Mouse (Mus musculus) MN1 (cell line): ENCODE measurements at regions not wholly inside any gene's neighbourhood (a gene's known extent, or its start where the extent isn't known, plus 50 kb on each side); places are given as distances from the start of the nearest gene placed in this dataset.

Experiments used
- DNase-seq: peaks from one replicate; pipeline ENCODE4 v3.0.0-alpha.2; 2016; ENCODE audit warnings: low spot score

DNA sequence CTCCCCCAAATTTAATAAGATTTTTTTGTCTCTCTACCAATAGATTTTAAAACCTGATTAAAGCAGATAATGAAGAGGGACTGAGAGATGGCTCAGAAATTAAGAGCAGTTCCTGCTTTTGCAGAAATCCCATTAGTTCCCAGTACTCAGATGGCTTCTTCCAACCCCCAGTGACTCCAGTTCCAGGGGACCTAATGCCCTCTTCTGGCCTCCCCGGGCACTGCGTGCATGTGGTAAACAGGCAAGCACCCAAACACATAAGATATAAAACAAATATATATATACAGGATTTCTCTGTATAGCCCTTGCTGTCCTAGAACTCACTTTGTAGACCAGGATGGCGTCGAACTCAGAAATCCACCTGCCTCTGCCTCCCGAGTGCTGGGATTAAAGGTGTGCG lies 163.9 kb upstream of the Dkk2 start:
- no peak for DNase-seq

DNA sequence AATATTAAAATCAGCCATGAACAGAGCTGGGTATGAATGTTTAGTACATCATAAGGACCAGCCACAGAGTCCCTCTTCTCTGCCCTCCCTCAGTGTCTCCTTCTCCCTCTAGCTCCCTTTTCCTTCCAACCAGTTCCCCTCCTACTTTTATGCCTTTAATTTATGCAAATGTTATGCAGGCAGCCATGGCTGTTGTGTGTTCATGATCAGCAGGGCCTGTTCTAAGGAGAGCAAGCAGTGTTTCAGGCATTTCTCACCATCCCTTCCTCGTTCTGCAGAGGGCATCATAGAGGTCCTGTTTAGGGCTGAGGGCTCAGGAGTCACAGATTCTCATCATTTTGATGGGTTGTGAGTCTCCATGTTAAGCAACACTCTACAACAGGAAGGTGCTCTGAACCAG lies 162.4 kb upstream of the Dkk2 start:
- DNase-seq, result no peak

- no peak for DNase-seq
Measured at GRCm38 (mm10) chr3:131940896-131941295, 144.2 kb upstream of the Dkk2 start.

DNA sequence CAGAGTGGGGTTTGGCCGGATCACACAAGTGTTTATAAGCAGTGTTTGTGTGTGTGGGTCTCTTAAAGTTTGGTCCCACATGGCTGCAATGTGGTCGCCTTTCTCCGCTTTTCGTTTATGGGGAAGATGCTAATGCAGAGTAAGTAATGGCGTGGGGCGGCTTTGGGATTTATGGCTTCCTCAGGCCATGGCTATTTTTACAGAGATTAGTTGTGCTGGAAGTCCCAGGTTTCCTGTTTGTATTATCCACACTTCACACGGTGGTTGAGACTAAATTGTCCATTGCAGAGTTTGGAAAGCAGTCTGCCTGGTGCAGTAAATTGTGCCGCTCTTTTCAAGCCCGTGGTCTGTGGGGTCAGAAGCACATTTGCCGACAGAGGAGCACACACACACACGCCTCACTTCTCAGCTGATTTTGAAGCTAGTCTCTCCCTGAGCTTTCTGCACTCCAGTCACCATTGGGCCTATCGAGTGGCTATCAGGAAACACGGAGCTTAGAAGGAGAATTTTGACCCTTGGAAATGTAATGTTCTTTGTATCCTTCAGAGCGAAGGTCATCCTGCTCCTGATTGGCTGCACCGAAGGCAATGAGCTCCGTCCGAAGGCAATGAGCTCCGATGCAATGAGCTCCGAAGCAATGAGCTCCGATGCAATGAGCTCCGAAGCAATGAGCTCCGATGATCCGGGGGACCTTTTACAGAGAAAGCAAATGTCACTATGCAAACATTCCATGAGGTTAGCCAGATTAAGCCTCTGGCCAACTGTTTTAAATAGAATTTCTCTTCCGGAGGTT lies 142.9 kb upstream of the Dkk2 start:
- no peak for DNase-seq

GRCm38 (mm10) chr3:131943436-131943835 lies 141.7 kb upstream of the Dkk2 start:
- no peak for DNase-seq

- DNase-seq, result no peak
Measured at GRCm38 (mm10) chr3:131955771-131956170, 129.3 kb upstream of the Dkk2 start.

DNA sequence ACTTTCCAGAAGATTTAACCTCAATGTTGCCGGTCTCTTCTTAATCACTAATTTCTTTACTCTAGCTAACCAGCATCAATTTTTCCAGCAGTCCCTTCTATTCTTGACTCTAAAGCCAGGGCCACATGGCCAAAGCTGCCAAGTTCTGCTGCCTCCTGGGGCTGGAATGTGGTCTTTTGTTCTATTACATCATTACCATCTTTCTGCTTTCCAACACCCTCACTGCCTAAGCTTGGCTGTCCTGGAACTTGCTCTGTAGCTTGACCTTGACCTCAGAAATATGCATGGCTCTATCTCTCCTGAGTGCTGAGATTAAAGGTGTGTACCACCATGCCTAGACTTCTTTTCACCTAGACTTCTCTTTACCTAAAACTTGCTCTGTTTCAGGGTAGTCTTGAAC lies 124.5 kb upstream of the Dkk2 start:
- no peak for DNase-seq

- no peak for DNase-seq
Measured at GRCm38 (mm10) chr3:131961571-131961970, 123.5 kb upstream of the Dkk2 start.

GRCm38 (mm10) chr3:131962870-131963269 lies 122.2 kb upstream of the Dkk2 start:
- no peak for DNase-seq

DNA sequence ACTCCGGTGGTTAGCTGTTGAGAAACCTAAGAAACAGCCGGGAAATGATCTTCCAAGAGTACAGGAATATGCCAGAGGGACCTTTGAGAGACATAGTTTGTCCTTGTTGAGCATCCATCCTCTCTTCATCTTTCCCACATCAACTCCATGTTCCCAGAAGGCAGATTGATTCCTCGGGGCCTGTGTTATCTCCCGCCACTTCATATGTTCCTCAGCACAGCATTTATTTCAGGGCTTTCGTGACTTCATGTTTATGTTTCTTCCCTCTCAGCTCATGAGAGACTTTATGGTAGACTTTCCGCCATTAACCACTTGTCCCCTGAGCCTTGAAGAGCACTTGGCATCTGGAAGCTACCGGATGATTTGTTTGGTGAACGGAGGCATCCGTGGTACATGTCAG lies 120.1 kb upstream of the Dkk2 start:
- no peak for DNase-seq

- DNase-seq, result no peak
Measured at GRCm38 (mm10) chr3:131965456-131966160, 119.5 kb upstream of the Dkk2 start.

DNA sequence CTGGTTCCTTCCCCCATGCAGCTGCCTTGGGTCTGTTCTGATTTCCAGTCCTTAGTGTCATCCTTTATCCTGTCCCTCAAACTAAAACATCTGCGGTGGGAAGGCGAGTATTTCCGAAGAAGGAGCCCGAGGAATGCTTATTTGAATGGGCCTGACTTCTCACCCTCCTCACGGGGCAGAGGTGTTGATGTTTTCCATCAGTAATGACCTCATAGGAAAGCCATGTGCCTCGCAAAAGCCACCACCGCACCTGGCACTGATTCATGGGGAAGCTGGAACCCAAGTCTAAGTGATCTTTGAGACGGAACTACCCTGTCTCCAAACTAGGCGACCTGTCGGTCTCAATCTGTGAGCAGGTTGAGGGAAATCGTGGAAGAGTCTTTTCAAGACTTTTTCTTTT lies 117.8 kb upstream of the Dkk2 start:
- no peak for DNase-seq

- DNase-seq, result no peak
Measured at GRCm38 (mm10) chr3:131970827-131971226, 114.3 kb upstream of the Dkk2 start.

GRCm38 (mm10) chr3:131975940-131976628 lies 109.0 kb upstream of the Dkk2 start:
- peak; percentile 12 for DNase-seq

DNA sequence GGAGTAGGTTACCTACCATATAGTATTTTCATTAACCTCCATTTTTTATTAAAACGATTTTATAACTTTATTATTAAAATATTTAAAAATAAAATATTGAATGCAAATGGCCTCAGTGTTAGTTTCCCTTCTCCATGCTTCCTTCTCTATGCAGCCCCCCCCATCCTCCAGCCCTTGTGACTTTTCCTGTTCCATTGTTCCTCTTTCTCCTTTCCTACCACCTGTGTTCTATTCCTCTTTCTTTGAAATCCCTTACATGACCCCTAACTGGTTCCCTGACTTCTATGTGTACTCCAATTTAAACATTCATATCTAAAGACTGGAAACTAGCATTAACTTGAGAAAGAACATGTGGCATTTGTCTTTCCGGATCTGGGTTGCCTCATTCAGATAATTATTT lies 101.8 kb upstream of the Dkk2 start:
- DNase-seq, result no peak

- no peak for DNase-seq
Measured at GRCm38 (mm10) chr3:131998838-131999613, 86.1 kb upstream of the Dkk2 start.

DNA sequence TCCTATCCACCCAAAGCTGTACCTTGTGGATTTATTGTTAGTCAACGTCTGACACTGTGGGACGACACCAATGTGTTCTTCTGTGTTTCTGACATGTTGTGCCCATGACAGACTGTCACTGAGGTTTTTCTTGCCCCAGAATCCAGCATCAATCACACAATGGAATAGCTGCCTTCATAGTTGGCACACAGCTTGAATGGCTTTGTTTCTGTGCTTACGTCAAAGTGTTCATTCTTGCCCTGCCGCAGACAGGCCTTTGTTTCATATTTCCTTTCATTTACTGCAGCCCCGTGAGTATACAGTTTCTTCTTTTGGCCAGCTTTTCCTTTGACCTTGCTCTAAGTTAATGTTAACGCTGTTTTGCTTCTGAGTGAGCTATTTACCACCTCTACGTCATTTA lies 78.9 kb upstream of the Dkk2 start:
- no peak for DNase-seq

GRCm38 (mm10) chr3:132006912-132007311 lies 78.2 kb upstream of the Dkk2 start:
- DNase-seq, result no peak

GRCm38 (mm10) chr3:132007356-132007755 lies 77.7 kb upstream of the Dkk2 start:
- DNase-seq, result no peak

DNA sequence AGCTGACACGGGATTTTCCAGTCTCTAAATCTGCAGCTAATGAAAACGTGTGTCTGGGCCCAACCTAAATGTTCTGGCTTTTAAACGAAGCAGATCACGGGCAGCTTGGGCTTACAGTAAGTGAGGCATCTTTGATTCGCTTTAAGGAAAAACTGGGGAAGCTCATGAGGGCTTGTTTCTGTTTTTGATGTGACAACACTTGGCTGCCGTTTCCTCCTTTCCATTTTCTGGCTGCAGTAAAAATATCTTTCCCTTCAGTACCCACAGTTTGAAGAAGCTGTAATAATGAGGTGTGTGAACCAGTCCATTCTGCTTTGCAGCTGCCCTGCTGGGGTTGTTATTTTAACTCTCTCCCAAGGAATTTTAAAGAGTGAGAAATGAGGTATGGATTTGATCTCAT lies 69.9 kb upstream of the Dkk2 start:
- no peak for DNase-seq

DNA sequence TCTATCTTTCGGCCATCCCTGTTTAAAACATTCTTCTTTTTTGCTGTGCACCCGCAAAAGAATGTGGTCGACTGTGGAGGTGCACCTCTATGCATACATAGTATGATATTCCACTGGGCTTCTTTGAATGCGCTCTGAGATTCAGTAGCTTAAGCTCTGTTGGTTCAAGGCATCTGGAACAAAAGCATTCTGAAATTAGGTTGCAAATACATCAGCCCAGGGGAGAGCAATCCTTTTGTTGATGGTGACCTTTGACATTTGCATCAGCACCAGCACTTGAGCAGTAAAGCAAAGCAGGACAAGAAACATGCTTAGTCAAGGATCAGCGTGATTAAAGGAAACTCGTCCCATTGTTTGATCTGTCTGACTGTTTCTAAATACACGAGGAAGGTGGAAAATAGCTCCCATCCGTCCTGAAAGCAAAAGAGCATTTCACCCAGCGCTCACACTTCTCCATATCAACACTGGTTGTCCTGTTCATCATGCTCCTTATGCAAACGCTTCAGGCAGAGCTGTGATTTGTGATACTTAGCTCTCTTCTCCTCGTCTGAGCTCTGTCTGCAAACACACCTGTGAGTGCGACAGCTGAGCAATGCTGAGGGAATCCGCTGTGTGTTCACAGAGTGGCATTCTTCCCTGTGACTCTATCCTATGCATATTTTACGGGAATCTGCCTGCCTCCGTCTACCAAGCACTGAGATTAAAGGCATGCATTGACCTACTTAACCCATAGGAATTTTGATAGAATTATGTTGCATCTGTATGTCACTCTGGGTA lies 67.4 kb upstream of the Dkk2 start:
- no peak for DNase-seq

GRCm38 (mm10) chr3:132018505-132018904 lies 66.6 kb upstream of the Dkk2 start:
- no peak for DNase-seq
